Mouse (Mus musculus) ovary, postnatal 10 days (tissue): Measurements from ENCODE around the gene Il12a.
"Not testable (repeated sequence)": the region's sequence is repeated elsewhere in the genome, so short reads cannot be mapped to it uniquely, and the experiment has no call there.

Experiments used
- DNase-seq: peaks from one replicate; pipeline ENCODE4 v3.0.0; 2022; ENCODE audit warnings: low spot score

The Il12a gene

GRCm38 (mm10) chr3:68742718-68743471 is 52.5 kb downstream of the Il12a start:
- DNase-seq = no peak

GRCm38 (mm10) chr3:68743472-68743732 is 53.0 kb downstream of the Il12a start:
- no peak for DNase-seq

GRCm38 (mm10) chr3:68744162-68744561 is 53.7 kb downstream of the Il12a start:
- DNase-seq = no peak

- no peak for DNase-seq
These were observed 54.6 kb downstream of the Il12a start for GRCm38 (mm10) chr3:68745033-68745432.

- not testable (repeated sequence) for DNase-seq
These were observed 55.8 kb downstream of the Il12a start for GRCm38 (mm10) chr3:68746282-68746681.
